Mouse (Mus musculus): Measurements from ENCODE around the gene Tcam1.
A peak's percentile ranks its signal among the peaks of the same experiment; 100 is the strongest.
"Not testable (repeated sequence)": the region's sequence is repeated elsewhere in the genome, so short reads cannot be mapped to it uniquely, and the experiment has no call there.

The Tcam1 gene

DNA sequence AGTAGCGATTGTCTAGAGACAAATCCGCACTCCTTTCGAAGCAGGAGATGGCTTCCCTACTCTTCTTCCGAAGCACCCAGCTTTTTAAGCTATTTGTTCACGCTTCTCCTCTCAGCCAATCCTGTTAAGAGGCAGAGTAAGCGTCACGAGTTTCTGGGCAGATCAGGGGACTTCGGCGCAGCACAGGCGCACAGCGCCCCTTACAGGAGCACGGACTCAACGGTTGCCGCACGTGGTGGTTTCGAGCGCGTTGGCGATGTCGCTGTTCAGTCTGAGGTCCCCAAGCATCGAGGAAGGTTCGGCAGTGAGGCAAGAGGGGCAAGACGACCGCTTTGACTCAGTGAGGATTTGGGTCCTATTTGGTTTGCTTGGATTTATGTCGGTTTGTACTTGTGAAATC is at the start of gene Tcam1:
Tcam1 (plus strand) TSS at position 219 of the 400 bp plus-strand sequence.
- DNase-seq (ENCODE audit: low spot score in 2 of 2) = peak; percentile 80 to 92

DNA sequence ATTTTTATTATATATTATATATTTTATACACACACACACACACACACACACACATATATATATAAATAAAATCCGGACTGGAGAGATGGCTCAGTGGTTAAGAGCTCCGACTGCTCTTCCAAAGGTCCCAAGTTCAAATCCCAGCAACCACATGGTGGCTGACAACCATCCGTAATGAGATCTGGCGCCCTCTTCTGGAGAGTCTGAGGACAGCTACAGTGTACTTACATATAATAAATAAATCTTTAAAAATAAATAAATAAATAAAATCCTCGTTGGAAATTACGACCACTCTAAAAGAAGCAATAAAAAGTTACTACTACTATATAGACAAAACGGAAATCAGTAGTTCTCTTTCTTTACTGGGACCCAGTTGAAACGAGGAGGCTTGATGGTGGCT is 42.5 kb upstream of the Tcam1 start:
- DNase-seq (ENCODE audit: low spot score in 2 of 2) = not testable (repeated sequence)

DNA sequence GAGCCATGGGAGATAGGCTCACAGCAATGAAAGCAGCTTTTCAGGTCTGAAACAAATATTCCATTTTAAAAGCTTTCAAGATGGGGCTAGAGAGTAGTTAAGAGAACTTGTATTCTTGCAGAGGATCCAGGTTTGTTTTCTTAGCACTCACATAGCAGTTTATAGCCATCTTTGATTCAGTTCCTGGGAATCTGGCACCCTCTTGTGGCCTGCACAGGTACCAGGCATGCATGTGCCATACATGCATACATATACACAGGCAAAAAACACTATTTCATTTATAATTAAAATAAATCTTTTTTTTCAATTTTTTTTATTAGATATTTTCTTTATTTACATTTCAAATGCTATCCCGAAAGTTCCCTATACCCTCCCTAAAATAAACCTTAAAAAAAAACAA is 29.6 kb upstream of the Tcam1 start:
- DNase-seq (ENCODE audit: low spot score in 2 of 2) = peak in 1 of 2 experiments; percentile 9

DNA sequence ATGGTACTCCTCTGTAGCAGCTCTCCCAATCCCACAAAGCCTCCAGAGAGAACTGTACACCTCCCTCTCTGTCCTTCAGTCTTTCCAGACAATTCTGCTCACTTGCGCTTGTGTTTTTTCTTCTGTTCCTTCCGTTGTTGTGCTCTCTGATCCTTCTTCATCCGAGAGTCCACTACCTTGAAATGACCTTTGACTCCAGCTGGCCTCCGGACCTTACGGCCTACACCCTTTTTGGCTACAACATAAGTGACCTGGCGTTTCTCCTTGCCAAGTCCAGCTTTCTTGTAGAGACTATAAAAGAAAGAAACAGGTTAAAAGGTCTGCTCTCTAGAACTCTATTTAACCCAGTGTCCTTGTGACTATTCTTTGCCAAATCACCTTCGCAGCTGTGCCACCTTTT is 27.1 kb upstream of the Tcam1 start:
- DNase-seq (ENCODE audit: low spot score in 2 of 2) = no peak

DNA sequence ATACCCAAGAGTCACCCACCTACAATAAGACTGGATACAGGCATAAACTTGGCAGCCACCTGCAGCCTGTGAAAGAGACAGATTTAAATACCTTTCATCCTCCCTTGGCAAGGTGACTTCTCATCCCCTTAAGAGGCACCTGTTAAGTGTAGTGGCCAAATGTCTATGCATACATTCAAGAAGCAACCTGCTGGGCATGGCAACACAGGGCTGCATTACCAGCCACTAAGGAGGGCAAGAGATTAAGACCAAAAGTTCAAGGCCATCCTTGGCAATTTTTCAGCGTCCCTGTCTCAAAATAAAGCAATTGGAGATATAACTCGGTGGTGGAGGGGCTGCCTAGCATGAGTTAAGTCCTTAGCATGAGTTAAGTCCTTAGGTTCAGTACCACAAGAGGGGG is 21.7 kb upstream of the Tcam1 start:
- DNase-seq (ENCODE audit: low spot score in 2 of 2) = no peak

DNA sequence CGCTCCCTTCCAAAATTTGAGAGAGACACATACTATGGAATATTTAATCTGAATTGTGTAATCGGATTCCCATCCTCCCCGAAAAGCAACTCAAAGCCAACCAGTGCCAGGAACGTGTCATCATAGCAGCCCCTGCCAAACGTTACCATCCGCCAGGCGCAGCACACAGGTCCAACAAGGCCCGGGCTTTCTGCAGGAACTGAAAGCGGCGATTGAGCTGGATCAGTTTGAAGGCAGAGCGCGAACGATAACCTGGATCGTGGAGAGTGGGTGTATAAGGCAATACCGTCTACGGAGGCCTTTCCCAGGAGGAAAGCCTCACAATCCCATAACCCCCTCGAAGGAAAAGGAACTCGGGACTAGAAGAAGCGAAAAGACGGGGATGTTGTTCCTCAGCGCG is 21.3 kb upstream of the Tcam1 start:
- no peak for DNase-seq (ENCODE audit: low spot score in 2 of 2)

DNA sequence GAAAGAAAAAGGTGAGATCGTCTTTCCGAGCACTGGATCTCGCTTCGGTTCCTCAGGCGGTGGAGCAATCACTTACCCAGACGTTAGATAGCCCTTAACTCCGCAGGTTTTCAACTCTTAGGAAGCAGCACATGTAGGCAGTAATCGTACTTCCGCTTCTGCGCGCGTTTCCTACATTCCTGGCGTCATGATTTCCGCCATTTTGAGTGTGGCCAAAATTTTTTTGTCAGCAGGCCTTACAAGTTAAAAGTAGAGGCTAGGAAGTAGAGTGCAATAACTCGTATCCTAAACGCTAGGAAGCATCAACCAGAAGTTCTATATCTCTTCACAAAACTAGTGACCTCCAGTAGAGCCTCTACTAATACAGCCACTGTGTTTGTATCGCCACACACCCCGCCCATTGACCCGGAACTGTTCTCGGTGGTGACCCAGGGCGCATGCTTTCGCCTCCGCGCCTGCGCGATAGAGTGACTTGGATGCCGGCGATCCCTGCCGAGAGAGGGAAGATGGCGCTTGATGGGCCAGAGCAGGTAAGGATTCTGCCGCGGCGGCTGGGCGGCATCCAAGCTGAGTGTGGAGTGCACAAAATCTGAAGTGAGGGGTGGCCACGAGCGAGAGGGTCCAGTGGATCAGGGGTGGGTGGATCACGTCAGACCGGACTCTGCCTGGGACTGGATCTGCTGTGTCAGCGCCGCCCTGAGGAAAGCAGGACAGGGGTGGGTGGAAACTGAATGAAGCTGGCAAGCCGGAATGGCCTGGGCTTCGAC is 20.6 kb upstream of the Tcam1 start, which contains the start of the genes Ftsj3 and Psmc5:
Ftsj3 (minus strand) TSS at position 395 of the 767 bp plus-strand sequence.
Psmc5 (plus strand) TSS at position 470 of the 767 bp plus-strand sequence.
- DNase-seq (ENCODE audit: low spot score in 2 of 2) = peak; percentile 94 to 97

DNA sequence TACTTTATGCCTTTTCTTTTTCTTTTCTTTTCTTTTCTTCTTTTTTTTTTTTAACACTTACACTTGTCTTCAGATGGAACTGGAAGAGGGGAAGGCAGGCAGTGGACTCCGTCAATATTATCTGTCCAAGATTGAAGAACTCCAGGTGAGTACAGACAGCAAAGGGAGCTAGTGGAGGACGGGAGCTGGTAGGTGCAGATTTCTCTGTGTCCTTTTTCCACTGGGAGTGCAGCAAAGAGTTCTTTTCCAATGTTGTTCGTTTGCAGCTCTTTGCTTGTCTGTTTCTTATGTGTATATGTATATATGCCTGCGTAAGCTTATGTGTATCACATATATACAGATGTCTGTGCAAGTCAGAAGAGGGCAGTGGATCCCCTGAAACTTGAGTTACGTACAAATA is 19.7 kb upstream of the Tcam1 start:
- DNase-seq (ENCODE audit: low spot score in 2 of 2) = no peak

GRCm38 (mm10) chr11:106260826-106261450 is 15.5 kb upstream of the Tcam1 start:
- no peak for DNase-seq (ENCODE audit: low spot score in 2 of 2)

DNA sequence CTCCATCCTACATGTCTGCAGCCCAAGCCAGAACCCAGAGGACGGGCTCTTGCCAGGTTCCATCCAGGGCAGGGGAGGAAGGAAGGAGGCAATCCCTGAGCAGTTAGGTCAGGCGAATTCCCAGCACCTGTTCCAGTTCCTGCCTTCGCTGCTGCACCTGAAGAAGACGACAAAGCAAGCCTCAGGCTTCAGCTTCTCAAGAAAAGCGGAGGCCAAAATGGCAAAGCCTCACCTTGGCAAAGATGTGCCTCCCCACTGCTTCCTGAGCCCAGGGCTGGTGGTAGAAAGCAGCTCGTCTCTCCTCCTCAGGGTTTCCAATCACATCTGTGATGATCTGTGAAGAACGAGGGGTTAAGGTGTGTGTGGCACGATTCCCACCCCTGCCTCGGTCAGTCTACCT is 12.5 kb upstream of the Tcam1 start:
- no peak for DNase-seq (ENCODE audit: low spot score in 2 of 2)

DNA sequence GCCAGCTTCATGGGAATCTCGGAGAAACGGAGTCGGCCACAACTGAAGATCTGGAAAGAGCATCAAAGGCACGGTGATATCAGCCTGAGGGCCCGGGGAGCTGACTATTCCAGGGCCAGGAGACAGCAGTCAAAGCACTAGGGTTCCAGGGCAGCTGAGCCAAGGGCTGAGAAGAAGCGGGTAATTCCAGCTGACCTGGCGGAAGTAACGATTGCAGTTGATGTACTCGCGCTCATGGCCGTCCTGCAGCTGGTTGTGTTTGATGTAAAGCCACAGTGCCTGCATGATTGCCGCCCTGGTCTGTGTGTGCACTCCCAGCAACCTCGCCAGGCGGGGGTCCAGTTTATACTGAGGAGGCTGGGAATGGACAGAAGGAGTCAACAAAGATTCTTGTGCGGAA is 11.5 kb upstream of the Tcam1 start:
- no peak for DNase-seq (ENCODE audit: low spot score in 2 of 2)

DNA sequence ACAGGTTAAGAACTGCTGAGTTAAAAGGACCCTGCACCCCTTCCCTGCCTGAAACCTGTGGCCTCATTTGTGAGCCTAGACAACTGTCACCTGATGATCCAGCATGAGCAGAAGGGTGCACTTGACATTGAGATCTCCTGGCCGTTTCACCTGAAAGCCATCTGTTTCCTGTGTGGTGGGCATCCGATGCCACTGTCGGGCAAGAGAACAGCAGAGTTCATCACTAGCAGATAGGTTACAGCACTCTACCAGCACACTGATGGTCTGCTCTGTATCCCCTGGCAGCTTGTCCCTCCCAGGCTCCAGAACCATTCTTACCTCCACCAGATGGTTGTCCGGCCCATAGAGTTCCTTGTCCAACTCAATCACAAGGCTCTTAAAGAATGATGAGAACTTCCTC is 10.9 kb upstream of the Tcam1 start:
- no peak for DNase-seq (ENCODE audit: low spot score in 2 of 2)

GRCm38 (mm10) chr11:106266431-106266830 is 10.0 kb upstream of the Tcam1 start:
- DNase-seq (ENCODE audit: low spot score in 2 of 2) = no peak

DNA sequence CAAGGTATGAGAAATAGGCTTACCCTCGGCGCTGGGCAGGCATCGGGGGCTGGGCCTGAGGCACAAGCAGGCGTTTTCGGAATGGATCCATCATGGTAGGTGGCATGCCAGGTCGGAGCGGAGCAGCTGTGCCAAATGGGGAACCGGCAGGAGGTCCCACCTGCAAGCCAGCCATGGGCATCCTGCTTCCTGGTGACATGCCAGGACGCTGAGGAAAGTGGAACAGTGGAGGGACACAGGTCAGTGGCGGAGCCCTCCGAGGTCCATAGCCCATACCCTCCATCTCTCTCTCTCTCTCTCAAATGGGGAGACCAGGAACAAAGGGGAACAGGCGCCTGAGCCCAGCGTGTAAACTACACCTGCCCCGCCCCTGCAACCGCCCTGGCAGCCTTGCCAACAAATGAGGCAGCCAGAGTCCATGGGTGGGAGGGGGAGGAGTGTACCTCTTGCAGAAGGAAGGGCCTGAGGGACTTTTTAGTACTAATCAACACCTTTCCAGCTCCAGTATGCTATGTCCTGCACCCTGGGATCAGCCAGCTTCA is 9.1 kb upstream of the Tcam1 start:
- DNase-seq (ENCODE audit: low spot score in 2 of 2) = no peak

DNA sequence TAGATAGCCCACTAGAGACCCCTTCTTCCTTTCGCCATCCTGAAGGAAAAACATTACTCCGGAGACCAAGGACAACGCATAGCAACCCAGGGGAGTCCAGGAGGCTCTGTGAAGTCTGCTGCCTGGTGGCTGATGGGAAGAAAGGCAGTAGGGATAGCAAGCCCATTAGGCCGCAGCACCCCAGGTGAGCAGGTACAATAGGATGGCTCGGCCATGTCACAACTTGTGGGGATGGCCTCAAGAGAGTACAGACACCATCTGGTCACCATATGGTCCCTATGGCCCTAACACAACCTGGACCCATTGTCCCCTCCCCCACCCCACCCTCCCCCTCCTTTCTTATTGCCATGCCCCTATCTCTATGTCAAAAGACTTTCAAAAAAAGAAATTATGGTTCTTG is 8.6 kb upstream of the Tcam1 start:
- DNase-seq (ENCODE audit: low spot score in 2 of 2) = no peak

- DNase-seq (ENCODE audit: low spot score in 2 of 2) = peak in 1 of 2 experiments; percentile 69
Measured at GRCm38 (mm10) chr11:106268326-106269059, 8.0 kb upstream of the Tcam1 start.

DNA sequence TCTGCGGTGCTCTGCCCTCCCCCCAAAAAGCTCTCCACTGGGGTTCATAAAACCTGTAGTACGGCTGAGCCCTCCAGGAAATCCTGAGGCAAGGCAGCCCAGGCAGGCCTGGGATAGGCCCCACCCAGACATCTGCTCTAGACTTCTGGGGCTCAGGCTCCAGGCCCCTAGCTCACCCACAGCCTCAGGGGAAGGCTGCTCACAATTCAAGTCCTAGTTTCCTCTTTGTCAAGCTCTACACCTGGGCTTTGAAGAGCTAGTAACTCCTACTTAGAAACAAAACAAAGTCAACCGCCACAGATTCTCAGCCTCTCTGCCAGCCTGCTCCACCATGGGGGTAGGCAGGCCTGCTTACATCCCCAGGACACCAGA is 7.4 kb upstream of the Tcam1 start:
- no peak for DNase-seq (ENCODE audit: low spot score in 2 of 2)

GRCm38 (mm10) chr11:106271131-106271793 is 5.2 kb upstream of the Tcam1 start:
- DNase-seq (ENCODE audit: low spot score in 2 of 2) = no peak

- DNase-seq (ENCODE audit: low spot score in 2 of 2) = no peak
Measured at GRCm38 (mm10) chr11:106271794-106272643, 4.5 kb upstream of the Tcam1 start.

GRCm38 (mm10) chr11:106272644-106273310 is 3.7 kb upstream of the Tcam1 start, which contains the start of gene Smarcd2:
Gene Smarcd2 (minus strand): TSS chr11:106272972.
- peak; percentile 99 for DNase-seq (ENCODE audit: low spot score in 2 of 2)

Data from frontal cortex, postnatal 10 days (tissue).